Mouse (Mus musculus) MEL (cell line): Measurements from ENCODE around the gene Cdh22. TPM values are rescaled to one million over a fixed set of nuclear protein-coding genes. Genes with fewer than 3 reads are reported as not detected.

Experiments used
- DNase-seq: peaks from one replicate; pipeline ENCODE4 v3.0.0; 2011; ENCODE audit warnings: low read depth, low spot score
- H3K27ac ChIP-seq: 2 replicates; pipeline ENCODE4 v1.5.1; 2012; ENCODE audit warnings: low read depth, mild to moderate bottlenecking, control low read depth, low read length, moderate library complexity; ENCODE audit not compliant: control insufficient read depth
- H3K27me3 ChIP-seq, 2 experiments: fragments of 150-350 bp in 1 of 2; sonication (generic) in 1 of 2; 2 replicates each; pipeline ENCODE4 v1.6.1; 2012; ENCODE audit warnings: low read length in 2 of 2, mild to moderate bottlenecking in 2 of 2, improper control_type of control experiment in 1 of 2, moderate library complexity in 1 of 2; ENCODE audit not compliant: insufficient read depth in 2 of 2, control insufficient read depth in 1 of 2
- H3K36me3 ChIP-seq, 2 experiments: 2 replicates each; pipeline ENCODE4 v1.6.1; 2012 to 2014; ENCODE audit warnings: low read length in 2 of 2, improper control_type of control experiment in 1 of 2, inconsistent platforms in 1 of 2, mild to moderate bottlenecking in 1 of 2; ENCODE audit not compliant: insufficient read depth in 2 of 2, control insufficient read depth in 1 of 2
- H3K4me1 ChIP-seq, 2 experiments: fragments of 150-350 bp in 1 of 2; sonication (generic) in 1 of 2; 2 replicates each; pipeline ENCODE4 v1.6.1; 2012; ENCODE audit warnings: low read length in 2 of 2, improper control_type of control experiment in 1 of 2, mild to moderate bottlenecking in 1 of 2; ENCODE audit not compliant: insufficient read depth in 2 of 2, control insufficient read depth in 1 of 2
- H3K4me3 ChIP-seq, 2 experiments: fragments of 150-350 bp in 1 of 2; sonication (generic) in 1 of 2; 2 replicates each; pipeline ENCODE4 v1.5.1; 2012; ENCODE audit warnings: low read depth in 2 of 2, low read length in 2 of 2, mild to moderate bottlenecking in 2 of 2, moderate library complexity in 2 of 2, control low read depth in 1 of 2, improper control_type of control experiment in 1 of 2; ENCODE audit not compliant: control insufficient read depth in 1 of 2, insufficient read depth in 1 of 2
- H3K79me2 ChIP-seq: 2 replicates; pipeline ENCODE4 v1.6.1; 2012; ENCODE audit warnings: mild to moderate bottlenecking, low read length, moderate library complexity; ENCODE audit not compliant: control insufficient read depth, poor library complexity, insufficient read depth
- H3K9ac ChIP-seq: 2 replicates; pipeline ENCODE4 v1.6.1; 2012; ENCODE audit warnings: low read depth, mild to moderate bottlenecking, control low read depth, low read length, moderate library complexity; ENCODE audit not compliant: control insufficient read depth, poor library complexity, severe bottlenecking
- H3K9me3 ChIP-seq: fragments of 150-350 bp; sonication (generic); replicated peaks from 2 replicates; pipeline ENCODE4 v1.6.1; 2012; ENCODE audit warnings: mild to moderate bottlenecking, low read length, improper control_type of control experiment, moderate library complexity; ENCODE audit not compliant: insufficient read depth
- CHD2 ChIP-seq: IDR thresholded peaks from 2 replicates; pipeline ENCODE4 v1.6.1; 2011; ENCODE audit warnings: low read length, improper control_type of control experiment
- EP300 ChIP-seq, 2 experiments: IDR thresholded peaks; 2 replicates each; pipeline ENCODE4 v1.6.1; 2011; ENCODE audit warnings: improper control_type of control experiment in 2 of 2, low read length in 2 of 2, low read depth in 1 of 2, mild to moderate bottlenecking in 1 of 2
- GATA1 ChIP-seq: IDR thresholded peaks from 2 replicates; pipeline ENCODE4 v1.6.1; 2011; ENCODE audit warnings: low read depth, low read length, improper control_type of control experiment
- HCFC1 ChIP-seq: IDR thresholded peaks from 2 replicates; pipeline ENCODE4 v1.6.1; 2012; ENCODE audit warnings: low read depth, mild to moderate bottlenecking, inconsistent platforms, low read length, improper control_type of control experiment, moderate library complexity
- JUND ChIP-seq: IDR thresholded peaks from 2 replicates; pipeline ENCODE4 v1.6.1; 2011; ENCODE audit warnings: low read depth, mild to moderate bottlenecking, improper control_type of control experiment, low read length
- KAT2A ChIP-seq: conservative IDR thresholded peaks from 2 replicates; pipeline ENCODE4 v1.6.1; 2012; ENCODE audit warnings: low read depth, low read length, improper control_type of control experiment, inconsistent platforms
- MAFK ChIP-seq: IDR thresholded peaks from 2 replicates; pipeline ENCODE4 v1.6.1; 2011; ENCODE audit warnings: low read depth, mild to moderate bottlenecking, low read length, improper control_type of control experiment, borderline replicate concordance
- MAZ ChIP-seq: IDR thresholded peaks from 2 replicates; pipeline ENCODE4 v1.6.1; 2012; ENCODE audit warnings: low read depth, mild to moderate bottlenecking, inconsistent platforms, low read length, improper control_type of control experiment
- MXI1 ChIP-seq: IDR thresholded peaks from 2 replicates; pipeline ENCODE4 v1.6.1; 2011; ENCODE audit warnings: mild to moderate bottlenecking, low read depth, low read length, improper control_type of control experiment
- MYB ChIP-seq: IDR thresholded peaks from 2 replicates; pipeline ENCODE4 v1.6.1; 2011; ENCODE audit warnings: mild to moderate bottlenecking, low read depth, low read length, improper control_type of control experiment
- NELFE ChIP-seq: IDR thresholded peaks from 2 replicates; pipeline ENCODE4 v1.6.1; 2011; ENCODE audit warnings: low read depth, low read length, improper control_type of control experiment
- NRF1 ChIP-seq: IDR thresholded peaks from 2 replicates; pipeline ENCODE4 v1.6.1; 2014; ENCODE audit warnings: low read depth, mild to moderate bottlenecking, inconsistent platforms, low read length, improper control_type of control experiment, moderate library complexity; ENCODE audit not compliant: poor library complexity, insufficient read depth, severe bottlenecking
- POLR2A ChIP-seq, 2 experiments: IDR thresholded peaks; 2 replicates each; pipeline ENCODE4 v1.6.1; 2011 to 2012; ENCODE audit warnings: low read length in 2 of 2, mild to moderate bottlenecking in 2 of 2, control low read depth in 1 of 2, improper control_type of control experiment in 1 of 2, low read depth in 1 of 2, moderate library complexity in 1 of 2; ENCODE audit not compliant: control insufficient read depth in 1 of 2, insufficient read depth in 1 of 2, poor library complexity in 1 of 2
- RAD21 ChIP-seq: IDR thresholded peaks from 2 replicates; pipeline ENCODE4 v1.6.1; 2011; ENCODE audit warnings: mild to moderate bottlenecking, low read depth, low read length, improper control_type of control experiment
- SMC3 ChIP-seq: IDR thresholded peaks from 2 replicates; pipeline ENCODE4 v1.6.1; 2011; ENCODE audit warnings: low read depth, low read length, improper control_type of control experiment
- TCF12 ChIP-seq: IDR thresholded peaks from 2 replicates; pipeline ENCODE4 v1.6.1; 2014; ENCODE audit warnings: low read depth, mild to moderate bottlenecking, inconsistent platforms, low read length, improper control_type of control experiment, moderate library complexity
- UBTF ChIP-seq: IDR thresholded peaks from 2 replicates; pipeline ENCODE4 v1.6.1; 2012; ENCODE audit warnings: low read depth, mild to moderate bottlenecking, inconsistent platforms, low read length, improper control_type of control experiment, moderate library complexity, borderline replicate concordance; ENCODE audit not compliant: insufficient read depth
- ZMIZ1 ChIP-seq: IDR thresholded peaks from 2 replicates; pipeline ENCODE4 v1.6.1; 2012; ENCODE audit warnings: low read depth, mild to moderate bottlenecking, inconsistent platforms, low read length, improper control_type of control experiment, moderate library complexity
- ZNF384 ChIP-seq: IDR thresholded peaks from 2 replicates; pipeline ENCODE4 v1.6.1; 2012; ENCODE audit warnings: low read depth, mild to moderate bottlenecking, inconsistent platforms, low read length, improper control_type of control experiment
- polyA plus RNA-seq, 2 experiments: library from polyadenylated mRNA; stranded (reverse) in 1 of 2; unstranded in 1 of 2; fragments of >175 nt in 1 of 2; fragments of >200 nt in 1 of 2; gene quantifications; 2 replicates each; pipeline versions ENCODE4 v1.2.1 to v1.2.4; 2012; ENCODE audit warnings: low replicate concordance in 2 of 2, low read depth in 1 of 2; ENCODE audit not compliant: insufficient read length in 2 of 2, insufficient read depth in 1 of 2, missing spikeins in 1 of 2
- total RNA-seq: library from RNA; depleted of rRNA; stranded (reverse); fragments of 300-350 nt; gene quantifications from 2 replicates; pipeline ENCODE4 v1.2.3, GENCODE M21; 2012

The Cdh22 gene
- total and polyA plus RNA-seq, 3 experiments = not detected

DNA sequence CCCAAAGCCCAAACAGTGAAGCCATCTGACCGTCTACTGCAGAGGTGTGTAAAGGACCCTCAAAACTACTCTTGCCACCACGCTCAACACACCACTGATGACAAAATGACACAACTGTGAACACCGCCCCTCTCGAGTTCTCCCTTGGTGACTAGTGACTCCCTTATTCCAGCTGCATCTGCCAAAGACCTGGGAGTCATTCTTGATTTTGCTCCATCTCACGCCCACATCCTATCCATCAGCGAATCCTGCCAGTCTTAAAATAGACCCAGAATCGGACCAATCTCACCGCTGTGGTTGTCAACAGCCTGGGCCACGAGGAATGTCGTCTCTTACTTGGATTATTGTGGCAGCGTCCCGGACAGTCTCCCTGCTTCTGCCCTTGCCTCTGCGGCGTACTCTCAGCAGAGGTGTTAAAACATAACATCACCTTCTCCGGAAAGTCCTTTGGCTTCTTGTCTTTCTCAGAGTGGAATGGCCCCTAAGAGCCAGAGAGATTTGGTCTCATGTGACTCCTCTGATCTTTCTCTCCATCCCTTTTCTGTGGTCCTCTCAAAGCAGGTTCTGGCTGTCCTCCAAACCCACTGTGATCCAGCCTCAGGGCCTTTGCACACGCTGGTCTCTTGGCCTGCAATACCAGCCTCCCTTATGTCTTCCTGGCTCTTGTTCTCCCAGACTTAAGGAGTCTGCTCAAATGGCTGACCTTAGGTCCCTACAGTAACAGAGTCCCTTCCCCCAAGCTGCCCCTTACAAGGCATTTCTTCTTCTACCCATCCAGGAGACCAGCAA lies 17.1 kb downstream of the Cdh22 start:
- TF ChIP-seq SMC3 = no peak
- TF ChIP-seq UBTF = no peak
- TF ChIP-seq KAT2A = no peak
- TF ChIP-seq EP300 (IDR thresholded peaks at IDR 0.05; ENCODE audit: low read depth in 1 of 2, low read length in 2 of 2) = no peak
- TF ChIP-seq MXI1 = no peak
- TF ChIP-seq MAFK = no peak
- TF ChIP-seq HCFC1 = no peak
- no peak for TF ChIP-seq TCF12
- TF ChIP-seq JUND = no peak
- TF ChIP-seq GATA1 = no peak
- no peak for TF ChIP-seq NRF1
- no peak for TF ChIP-seq NELFE
- TF ChIP-seq ZNF384 = no peak
- Histone ChIP-seq H3K9ac (no peak overlapping the region), H3K4me1 (no peaks in the 10 kb centered on the region), H3K36me3 (no peaks in the 10 kb centered on the region), H3K79me2 (no peaks in the 10 kb centered on the region), H3K27me3 (no peaks in the 10 kb centered on the region), H3K9me3 (no peaks in the 10 kb centered on the region), H3K4me3 (no peak overlapping the region), H3K27ac (no peak overlapping the region)
- DNase-seq = no peak

DNA sequence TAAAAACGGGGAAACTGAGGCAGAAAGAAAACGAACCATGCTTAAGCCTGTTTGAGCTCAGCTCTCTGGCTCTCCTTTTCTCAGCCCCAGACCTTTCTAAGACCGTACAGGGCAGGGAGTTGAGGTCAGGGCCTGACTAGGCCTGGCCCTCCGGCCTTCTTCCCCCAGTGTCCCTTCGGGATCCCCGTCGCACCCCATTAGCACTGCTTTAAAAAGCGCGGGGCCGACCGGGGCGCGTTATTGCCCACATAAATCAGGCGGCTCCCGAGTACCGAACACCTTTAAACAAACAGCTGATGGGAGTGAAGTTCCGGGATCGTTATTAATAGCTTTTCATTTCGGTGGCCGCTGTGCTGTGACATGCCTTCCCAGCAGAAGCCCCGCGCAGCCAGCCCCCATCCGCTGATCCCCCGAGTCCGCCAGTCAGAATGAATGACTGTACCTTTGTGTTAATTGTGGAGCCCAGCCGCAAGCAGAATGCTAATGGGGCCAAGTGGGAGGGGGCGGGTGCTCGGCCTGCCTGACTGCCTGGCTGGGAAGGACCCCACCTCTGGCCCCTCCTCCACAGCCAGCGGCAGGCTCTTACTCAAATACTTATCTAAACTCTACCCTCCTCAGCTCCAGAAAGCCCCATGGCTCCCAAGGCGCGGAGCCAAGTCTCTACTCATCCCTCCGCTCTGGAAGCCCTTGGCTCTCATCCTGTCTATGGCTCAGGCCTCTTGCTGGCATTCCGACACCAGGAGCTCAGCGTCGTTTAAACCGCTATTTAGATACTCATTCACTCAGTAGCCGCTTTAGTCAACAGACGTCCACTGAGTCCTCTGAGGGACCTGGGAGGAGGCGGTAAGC lies 19.3 kb downstream of the Cdh22 start:
- Histone ChIP-seq H3K4me3 (no peak overlapping the region), H3K27ac (no peak overlapping the region), H3K27me3 (no peaks in the 10 kb centered on the region), H3K79me2 (no peaks in the 10 kb centered on the region), H3K4me1 (no peaks in the 10 kb centered on the region), H3K36me3 (no peaks in the 10 kb centered on the region), H3K9me3 (no peaks in the 10 kb centered on the region), H3K9ac (no peak overlapping the region)
- TF ChIP-seq ZMIZ1 (no peak), POLR2A (IDR thresholded peaks at IDR 0.05; ENCODE audit: control insufficient read depth in 1 of 2, insufficient read depth in 1 of 2, low read depth in 1 of 2, low read length in 2 of 2, poor library complexity in 1 of 2) (no peak), UBTF (no peak), MAZ (no peak), MXI1 (no peak), ZNF384 (no peak), MYB (no peak), RAD21 (no peak), CHD2 (no peak)
- DNase-seq = no peak
